Mouse (Mus musculus) kidney, adult 2 months (tissue): Measurements from ENCODE around the gene Wasf1.

ENCODE experiments used
- CTCF ChIP-seq: fragments of 200-500 bp; conservative IDR thresholded peaks from 2 replicates; pipeline ENCODE4 v1.5.1; 2011; ENCODE audit warnings: low read depth, mild to moderate bottlenecking, control low read depth, low read length, moderate library complexity, mixed read lengths; ENCODE audit not compliant: insufficient read depth, insufficient read length
- POLR2A ChIP-seq: fragments of 200-500 bp; IDR thresholded peaks from one replicate; pipeline ENCODE4 v1.6.1; 2011; ENCODE audit warnings: low read depth, low read length, control low read depth

- TF ChIP-seq CTCF (no peak), POLR2A (no peak)
Measured at GRCm38 (mm10) chr10:40915240-40915639, 32.0 kb downstream of the Wasf1 start.
